Mouse (Mus musculus): ENCODE results near the gene Dusp13. TPM values are rescaled to one million over a fixed set of nuclear protein-coding genes. Genes with fewer than 3 reads are reported as not detected.

Gene Dusp13
- 1 to 10 TPM in 1 of 2 experiments, under 1 TPM in 1; 0.84 to 1.4 TPM for total RNA-seq (2021)
- long read RNA-seq, experiment 1, result 0 reads
- long read RNA-seq, experiment 2, result 0 reads

DNA sequence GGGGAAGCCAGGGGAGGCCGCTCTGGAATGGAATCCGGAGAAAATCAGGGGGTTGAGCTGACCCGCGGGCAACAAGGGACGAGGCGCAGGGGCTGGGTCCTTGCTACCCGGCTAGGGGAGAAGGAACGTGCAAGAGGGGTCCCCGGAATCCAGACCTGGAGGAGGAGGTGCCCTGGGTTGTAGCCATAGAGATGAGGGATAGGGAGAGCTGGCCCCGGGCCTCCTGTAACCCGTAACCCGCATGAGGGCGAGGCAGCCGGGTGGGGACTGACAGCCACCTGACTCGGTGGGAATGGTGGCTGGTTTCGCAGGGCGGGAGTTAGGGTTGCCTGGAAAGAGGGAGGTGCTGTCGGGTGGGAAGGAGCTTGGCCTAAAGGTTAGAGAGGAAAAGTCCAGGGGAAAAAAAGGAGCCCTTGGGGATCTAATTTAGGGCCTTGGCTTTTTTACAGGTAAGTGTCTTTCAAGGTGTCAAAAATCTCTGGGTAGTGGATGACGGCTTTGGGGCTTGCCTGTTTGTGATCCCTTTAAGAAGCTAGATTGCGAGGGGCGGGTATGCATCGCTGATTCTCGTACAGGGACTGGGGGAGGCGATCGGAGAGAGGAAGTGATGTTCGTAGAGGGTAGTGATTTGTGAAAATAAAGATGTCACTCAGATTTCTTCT is at the start of gene Dusp13:
Dusp13 (minus strand) TSS at position 301 of the 662 bp plus-strand sequence.
- DNase-seq (ENCODE audit: low spot score in 2 of 2), result peak; percentile 28 to 48

GRCm38 (mm10) chr14:21800641-21801040 is 49.7 kb upstream of the Dusp13 start:
- no peak for DNase-seq (ENCODE audit: low spot score in 2 of 2)

DNA sequence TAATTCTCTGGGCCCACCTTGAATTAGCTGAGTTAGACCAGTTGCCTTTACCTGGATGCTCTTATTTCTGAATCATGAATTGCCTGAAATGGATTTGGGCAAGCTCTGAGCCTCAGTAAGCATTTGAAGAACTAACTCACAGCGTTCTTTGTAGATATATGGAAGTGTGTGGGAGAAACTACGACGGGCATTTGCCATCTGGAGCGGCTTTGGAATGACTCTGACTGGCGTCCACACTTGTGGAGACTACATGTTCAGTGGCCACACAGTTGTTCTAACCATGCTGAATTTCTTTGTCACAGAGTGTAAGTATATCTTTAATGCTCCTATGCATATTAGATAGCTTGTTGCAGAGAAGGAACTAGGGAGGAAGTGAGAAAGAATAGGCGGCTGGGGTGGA is 41.3 kb upstream of the Dusp13 start:
- DNase-seq (ENCODE audit: low spot score in 2 of 2), result no peak

GRCm38 (mm10) chr14:21791722-21792121 is 40.7 kb upstream of the Dusp13 start:
- no peak for DNase-seq (ENCODE audit: low spot score in 2 of 2)

- no peak for DNase-seq (ENCODE audit: low spot score in 2 of 2)
Observed at GRCm38 (mm10) chr14:21790585-21791251, 39.7 kb upstream of the Dusp13 start.

- no peak for DNase-seq (ENCODE audit: low spot score in 2 of 2)
Observed at GRCm38 (mm10) chr14:21788121-21788520, 37.1 kb upstream of the Dusp13 start.

DNA sequence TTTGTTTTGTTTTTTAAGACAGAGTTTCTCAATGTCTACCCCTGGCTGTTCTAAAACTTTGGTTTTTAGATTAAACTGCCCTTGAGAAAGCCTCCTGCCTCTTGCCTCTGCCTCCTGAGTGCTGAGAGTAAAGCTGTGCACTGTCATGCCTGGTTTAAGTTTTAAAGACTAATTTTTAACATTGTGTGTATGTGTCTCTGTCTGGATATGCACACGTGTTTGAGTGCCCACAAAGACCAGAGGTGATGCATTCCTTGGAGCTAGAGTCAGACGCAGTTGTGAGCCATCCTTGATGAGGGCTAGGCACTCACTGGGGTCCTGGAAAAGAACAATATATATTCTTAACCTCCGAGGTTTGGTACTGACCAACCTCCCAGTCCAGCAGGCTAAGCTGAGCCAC is 36.4 kb upstream of the Dusp13 start:
- no peak for DNase-seq (ENCODE audit: low spot score in 2 of 2)

DNA sequence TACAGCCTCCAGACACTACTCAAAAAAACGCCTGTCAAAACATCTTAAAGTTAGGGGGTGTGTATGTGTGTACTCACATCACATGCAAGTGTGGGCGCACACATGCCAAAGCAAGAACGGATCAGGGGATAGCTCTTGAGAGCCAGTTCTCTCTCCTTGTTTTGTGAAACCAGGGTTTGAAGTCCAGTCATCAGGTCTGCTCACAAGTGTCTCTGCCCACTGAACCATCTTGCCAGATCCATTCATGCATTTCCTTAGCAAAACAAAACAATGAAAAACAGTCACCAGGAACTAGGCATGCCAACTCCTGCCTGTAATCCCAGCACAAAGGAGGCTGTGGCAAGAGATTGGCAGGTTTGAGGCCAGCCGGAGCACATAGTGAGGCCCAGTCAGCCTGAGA is 35.5 kb upstream of the Dusp13 start:
- DNase-seq (ENCODE audit: low spot score in 2 of 2), result no peak

DNA sequence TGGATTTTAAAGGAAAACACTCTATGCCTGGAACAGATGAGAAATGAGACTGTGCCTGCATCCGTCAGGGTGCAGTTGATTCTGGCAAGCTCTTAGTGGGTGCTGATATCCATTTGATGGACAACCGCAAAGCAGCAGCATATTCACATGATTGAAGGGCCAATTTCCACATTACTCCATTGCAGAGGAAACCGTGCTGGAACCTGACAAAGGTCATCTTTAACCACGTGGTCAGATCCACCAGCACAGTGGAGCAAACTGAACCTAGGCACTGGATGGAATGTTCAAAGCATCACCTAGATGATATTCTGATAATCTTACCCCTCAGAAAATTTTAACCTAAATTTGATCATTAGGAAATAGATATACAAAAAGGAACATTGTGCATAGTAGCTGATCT is 25.2 kb upstream of the Dusp13 start:
- DNase-seq (ENCODE audit: low spot score in 2 of 2), result no peak

- DNase-seq (ENCODE audit: low spot score in 2 of 2), result no peak
Observed at GRCm38 (mm10) chr14:21773946-21774345, 23.0 kb upstream of the Dusp13 start.

GRCm38 (mm10) chr14:21772506-21773281 is 21.7 kb upstream of the Dusp13 start:
- no peak for DNase-seq (ENCODE audit: low spot score in 2 of 2)

DNA sequence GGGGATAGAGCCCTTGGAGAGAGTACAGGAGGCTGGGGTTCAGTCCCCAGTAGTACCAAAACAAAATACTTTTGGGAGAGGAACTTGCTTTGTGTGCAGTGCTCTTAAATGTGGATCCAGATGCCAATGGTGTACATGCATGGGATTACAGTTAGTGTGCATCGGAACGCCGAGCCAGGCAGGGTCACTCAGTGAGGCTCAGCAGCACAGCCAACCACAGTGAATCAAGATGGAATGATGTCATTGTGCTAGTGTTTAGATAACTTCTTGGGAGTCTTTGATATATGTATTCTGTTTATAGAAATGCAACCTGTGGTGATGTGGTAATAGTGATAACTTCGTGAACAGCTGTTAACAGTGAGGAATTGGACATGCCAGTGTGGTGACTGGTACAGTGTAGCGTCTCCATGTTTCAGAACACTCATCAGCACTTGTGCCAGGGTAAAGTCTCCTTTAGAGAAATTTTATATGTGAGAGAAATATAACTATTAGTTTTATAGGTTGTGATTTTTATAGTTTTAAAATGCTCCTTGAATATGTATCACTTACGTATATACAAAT is 15.5 kb upstream of the Dusp13 start:
- no peak for DNase-seq (ENCODE audit: low spot score in 2 of 2)

DNA sequence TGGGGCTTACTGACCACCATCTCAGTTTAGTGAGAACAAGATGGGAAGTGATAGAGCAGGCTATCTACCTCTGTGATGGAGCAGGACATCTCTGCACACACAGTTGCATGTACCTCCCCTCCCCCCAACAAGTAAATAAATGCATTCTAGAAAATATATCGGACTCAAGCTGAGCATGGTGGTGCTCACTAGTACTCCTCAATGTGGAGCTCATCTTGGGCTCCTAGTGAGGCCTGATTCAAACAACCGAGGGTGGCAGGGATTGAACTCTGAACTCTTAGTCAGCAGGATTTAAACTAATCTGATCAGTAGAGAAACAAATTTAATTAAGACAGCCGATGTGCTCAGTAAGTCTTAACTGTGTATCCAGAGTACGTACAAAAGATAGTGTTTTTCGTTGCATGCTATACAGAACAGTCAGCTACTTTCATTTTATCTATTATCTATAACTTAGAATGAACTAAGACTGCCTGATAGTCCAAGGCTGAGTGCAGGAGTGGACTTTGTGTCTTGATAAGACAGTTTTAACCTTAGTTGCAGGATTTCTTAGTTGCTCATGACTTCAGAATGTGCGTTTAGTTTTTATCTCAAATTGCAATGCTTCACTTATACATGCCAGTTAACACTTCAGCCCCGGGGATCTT is 14.9 kb upstream of the Dusp13 start:
- DNase-seq (ENCODE audit: low spot score in 2 of 2), result no peak

- no peak for DNase-seq (ENCODE audit: low spot score in 2 of 2)
Observed at GRCm38 (mm10) chr14:21764646-21765045, 13.7 kb upstream of the Dusp13 start.

DNA sequence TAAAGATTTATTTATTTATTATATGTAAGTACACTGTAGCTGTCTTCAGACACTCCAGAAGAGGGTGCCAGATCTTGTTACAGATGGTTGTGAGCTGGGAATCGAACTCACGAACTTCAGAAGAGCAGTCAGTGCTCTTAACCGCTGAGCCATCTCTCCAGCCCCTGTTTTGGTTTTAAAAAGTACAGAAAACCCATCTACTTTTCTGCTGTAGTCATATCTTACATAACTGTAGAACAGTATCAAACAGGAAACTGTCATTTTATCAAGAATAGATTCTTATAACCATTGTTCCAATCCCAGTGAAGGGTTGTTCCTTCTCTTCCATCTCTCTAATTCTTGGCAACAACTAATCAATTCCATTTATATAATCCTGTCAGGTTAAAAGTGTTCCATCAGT is 12.8 kb upstream of the Dusp13 start:
- DNase-seq (ENCODE audit: low spot score in 2 of 2), result no peak

- DNase-seq (ENCODE audit: low spot score in 2 of 2), result no peak
Observed at GRCm38 (mm10) chr14:21761560-21761959, 10.6 kb upstream of the Dusp13 start.

DNA sequence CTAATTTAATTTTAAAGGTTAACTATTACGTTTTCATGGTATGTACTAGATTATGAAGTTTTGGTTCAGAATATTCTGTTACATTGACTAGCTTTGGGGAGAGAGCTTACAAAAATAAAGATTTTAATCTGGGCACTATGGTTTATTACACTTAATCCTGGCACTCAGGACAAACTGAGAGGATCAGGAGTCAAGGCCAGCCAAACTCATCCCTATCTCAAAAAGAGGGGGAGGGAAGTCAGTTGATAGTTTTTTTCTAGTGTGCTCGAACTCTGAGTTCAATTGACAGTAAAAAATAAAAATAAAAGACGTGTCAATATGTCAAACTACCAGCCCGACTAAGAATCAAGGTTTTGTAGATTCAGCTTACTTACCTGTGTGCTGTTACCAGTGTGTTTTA is 2.4 kb upstream of the Dusp13 start:
- no peak for DNase-seq (ENCODE audit: low spot score in 2 of 2)

DNA sequence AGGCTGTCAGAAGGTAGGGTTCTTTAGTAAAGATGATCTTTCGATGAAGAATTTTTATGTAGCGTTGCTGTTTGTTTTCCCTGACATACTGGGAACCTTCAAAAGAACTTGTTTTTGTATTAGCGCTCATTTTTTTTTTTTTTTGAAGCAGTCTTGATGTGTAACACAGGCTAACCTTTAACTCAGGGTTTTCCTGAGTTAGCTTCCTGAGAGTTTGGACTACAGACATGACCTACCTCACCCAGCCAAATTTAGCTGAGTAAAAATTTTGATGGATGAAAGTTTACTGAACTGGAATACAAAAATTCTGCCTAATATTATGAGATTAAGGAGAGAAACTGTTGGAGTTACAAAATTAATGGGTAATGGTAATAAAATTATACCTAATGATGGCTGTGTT is 1.4 kb upstream of the Dusp13 start:
- no peak for DNase-seq (ENCODE audit: low spot score in 2 of 2)

DNA sequence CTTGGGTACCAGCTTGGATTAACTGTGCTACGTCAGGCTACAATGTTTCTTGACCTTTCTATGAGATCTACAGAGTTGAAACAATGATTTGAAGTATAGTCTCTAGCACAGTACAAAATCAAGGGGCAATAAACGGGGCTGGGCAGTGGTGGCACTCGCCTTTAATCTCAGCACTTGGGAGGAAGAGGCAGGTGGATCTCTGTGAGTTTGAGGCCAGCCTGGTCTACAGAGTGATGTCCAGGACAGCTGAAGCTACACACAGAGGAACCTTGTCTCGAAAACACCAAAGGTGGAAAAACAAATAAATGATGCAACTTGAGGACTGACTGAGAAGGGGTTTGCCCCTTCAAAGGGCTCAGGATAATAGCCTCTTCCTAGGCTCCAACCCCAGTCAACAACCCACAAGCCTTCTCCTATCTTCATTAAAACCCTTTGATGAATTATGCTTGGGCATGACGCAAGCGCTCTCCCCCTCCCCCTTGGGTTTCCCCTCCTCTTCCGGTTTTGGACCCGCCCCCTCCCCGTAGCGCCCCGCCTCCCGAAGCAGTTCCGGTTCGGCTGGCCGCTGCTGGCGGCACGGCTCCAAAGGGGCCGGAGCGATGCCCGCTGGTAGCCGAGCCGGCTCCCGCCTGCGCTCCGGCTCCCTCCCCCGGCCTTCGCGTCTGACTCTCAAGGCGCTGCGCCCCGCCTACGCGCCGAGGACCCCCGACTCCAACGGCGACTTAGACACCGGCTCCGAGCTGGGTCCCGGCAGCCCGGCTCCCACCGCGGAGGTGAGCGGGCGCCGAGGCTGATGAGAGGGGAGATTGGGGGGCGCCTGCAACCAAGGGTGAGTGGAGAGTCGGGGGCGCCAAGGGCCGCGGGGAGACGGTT is 737 bp downstream of the Dusp13 start, which contains the start of gene Samd8:
Samd8 (plus strand) TSS at position 524 of the 873 bp plus-strand sequence.
- DNase-seq (ENCODE audit: low spot score in 2 of 2), result peak; percentile 70 to 79

Measured in adrenal gland, postnatal 4 days (tissue).